Mouse (Mus musculus) megakaryocyte, embryonic 14.5 days (primary cell): ENCODE data around the gene Plekhd1.

ENCODE experiments used
- FLI1 ChIP-seq: IDR thresholded peaks from 2 replicates; pipeline ENCODE4 v1.6.1; 2012; ENCODE audit warnings: low read length, inconsistent platforms, mixed read lengths
- GATA1 ChIP-seq: IDR thresholded peaks from 3 replicates; pipeline ENCODE4 v1.6.1; 2012; ENCODE audit warnings: mixed read lengths, low read length, inconsistent platforms, borderline replicate concordance

DNA sequence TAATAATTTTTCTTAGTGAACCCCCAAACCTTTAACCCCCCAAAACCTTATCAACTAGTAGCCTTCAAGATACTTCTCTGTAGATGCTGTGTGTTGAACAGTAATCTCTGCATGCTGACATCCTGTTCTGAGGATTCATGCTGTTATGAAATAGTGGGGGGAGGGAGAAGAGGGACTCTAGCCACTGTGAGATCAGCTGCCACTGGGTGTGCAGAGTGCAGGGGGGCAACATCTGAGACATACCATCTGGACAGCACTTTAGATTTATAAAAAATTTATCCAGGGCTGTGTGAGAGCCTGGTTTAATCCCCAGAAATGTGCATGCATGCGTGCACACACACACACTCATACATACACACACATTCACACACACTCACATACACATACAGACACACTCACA is 52.2 kb downstream of the Plekhd1 start:
- no peak for TF ChIP-seq GATA1
- TF ChIP-seq FLI1, result no peak
